Mouse (Mus musculus): ENCODE measurements at regions not wholly inside any gene's neighbourhood (a gene's known extent, or its start where the extent isn't known, plus 50 kb on each side); places are given as distances from the start of the nearest gene placed in this dataset.
"Not testable (repeated sequence)": the region's sequence is repeated elsewhere in the genome, so short reads cannot be mapped to it uniquely, and the experiment has no call there.

DNA sequence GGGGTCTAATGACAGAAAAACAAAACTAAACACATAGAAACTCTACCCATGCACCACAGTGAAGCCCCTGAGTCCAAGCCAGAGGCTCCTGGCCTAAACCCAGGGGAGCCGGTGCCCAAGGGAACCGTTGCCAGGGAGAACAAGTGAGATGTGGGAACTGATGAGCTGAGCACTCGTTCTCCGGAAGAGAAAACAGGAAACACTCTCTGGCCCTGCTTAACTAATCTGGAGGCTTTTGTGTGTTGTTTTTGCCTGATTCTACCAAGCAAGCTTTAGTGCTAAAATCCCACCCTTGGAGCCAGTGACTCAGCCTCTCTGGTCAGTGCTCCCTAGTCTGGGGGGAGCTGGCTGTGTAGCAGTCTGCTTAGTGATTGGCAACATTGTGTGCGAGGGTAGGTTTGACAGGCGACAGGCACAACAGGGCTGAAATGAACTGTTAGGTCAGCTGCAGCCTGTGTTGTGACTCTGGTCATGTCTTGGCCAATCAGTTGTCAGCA, 242.3 kb downstream of the Prex1 start:
- WGBS = 70% methylated on average over 6 of the region's 6 CpGs
- Histone ChIP-seq H3K9me3 (no peaks in the 10 kb centered on the region), H3K27ac (no peak overlapping the region), H3K4me2 (replicated peaks) (no peak overlapping the region), H3K27me3 (no peaks in the 10 kb centered on the region), H3K4me1 (0 out of 2 replicates have a peak, but pooled peaks cover 7% of the 10 kb centered on the region), H3K36me3 (no peaks in the 10 kb centered on the region), H3K4me3 (no peak overlapping the region), H3K9ac (no peak overlapping the region)
- ATAC-seq (ENCODE audit: low FRiP score, low read depth) = no peak

DNA sequence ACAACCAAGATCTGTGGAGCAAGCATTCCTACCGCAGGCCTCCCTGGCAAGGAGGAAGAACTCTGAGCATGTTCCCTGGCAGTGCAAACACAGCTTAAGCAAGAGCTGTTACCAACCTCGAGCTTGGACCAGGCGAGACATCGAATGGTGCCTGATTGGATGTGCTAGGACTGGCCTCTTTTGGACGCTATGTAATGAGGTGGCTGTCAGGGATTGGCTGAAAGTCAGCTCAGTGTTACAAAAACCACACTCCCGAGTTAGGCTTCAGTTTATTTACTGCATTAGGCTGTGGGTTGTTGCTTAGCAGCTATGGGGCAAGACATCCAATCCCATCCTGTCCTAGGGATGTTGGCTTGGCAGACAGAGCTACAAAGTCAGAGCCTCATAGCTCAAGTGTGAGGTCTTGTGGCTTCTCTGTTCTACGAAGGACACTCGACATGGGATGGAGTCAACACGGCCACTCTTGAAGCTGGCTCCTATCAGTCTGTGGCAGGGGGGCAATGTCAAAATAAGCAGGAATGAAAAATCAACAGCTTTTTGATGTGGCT, 244.5 kb downstream of the Prex1 start:
- Histone ChIP-seq H3K9ac (no peak overlapping the region), H3K4me3 (no peak overlapping the region), H3K9me3 (no peaks in the 10 kb centered on the region), H3K27me3 (no peaks in the 10 kb centered on the region), H3K4me1 (0 out of 2 replicates have a peak, but pooled peaks cover 13% of the 10 kb centered on the region), H3K36me3 (no peaks in the 10 kb centered on the region), H3K4me2 (replicated peaks) (no peak overlapping the region), H3K27ac (no peak overlapping the region)
- WGBS = 81% methylated on average over 9 of the region's 9 CpGs
- no peak for ATAC-seq (ENCODE audit: low FRiP score, low read depth)

DNA sequence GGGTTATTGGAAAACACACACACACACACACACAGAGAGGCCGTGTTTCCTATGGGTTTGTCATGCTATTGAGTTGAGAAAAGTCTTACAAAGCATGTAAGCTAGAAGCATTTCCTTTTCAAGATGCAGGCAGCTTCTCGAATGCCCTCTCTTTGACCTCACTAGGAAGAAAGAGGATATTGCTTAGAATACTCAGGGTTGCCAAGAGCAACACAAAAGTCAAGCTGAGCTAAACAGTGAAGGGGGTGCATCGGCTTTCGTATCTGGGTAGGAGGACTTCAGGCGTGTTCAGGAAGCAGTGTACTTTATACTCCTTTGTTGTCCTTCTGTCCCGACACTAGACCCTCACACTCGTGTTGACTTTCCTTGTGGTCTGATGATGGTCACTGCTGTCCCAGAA, 246.5 kb downstream of the Prex1 start:
- no peak for ATAC-seq (ENCODE audit: low FRiP score, low read depth)
- H3K9ac ChIP-seq = no peak overlapping the region
- H3K9me3 ChIP-seq = no peaks in the 10 kb centered on the region
- 0 out of 2 replicates have a peak, but pooled peaks cover 24% of the 10 kb centered on the region for H3K4me1 ChIP-seq
- WGBS = 72% methylated on average over 7 of the region's 7 CpGs
- H3K27ac ChIP-seq = no peak overlapping the region
- H3K36me3 ChIP-seq = no peaks in the 10 kb centered on the region
- no peak overlapping the region for H3K4me3 ChIP-seq
- H3K4me2 ChIP-seq (replicated peaks) = no peak overlapping the region
- no peaks in the 10 kb centered on the region for H3K27me3 ChIP-seq

DNA sequence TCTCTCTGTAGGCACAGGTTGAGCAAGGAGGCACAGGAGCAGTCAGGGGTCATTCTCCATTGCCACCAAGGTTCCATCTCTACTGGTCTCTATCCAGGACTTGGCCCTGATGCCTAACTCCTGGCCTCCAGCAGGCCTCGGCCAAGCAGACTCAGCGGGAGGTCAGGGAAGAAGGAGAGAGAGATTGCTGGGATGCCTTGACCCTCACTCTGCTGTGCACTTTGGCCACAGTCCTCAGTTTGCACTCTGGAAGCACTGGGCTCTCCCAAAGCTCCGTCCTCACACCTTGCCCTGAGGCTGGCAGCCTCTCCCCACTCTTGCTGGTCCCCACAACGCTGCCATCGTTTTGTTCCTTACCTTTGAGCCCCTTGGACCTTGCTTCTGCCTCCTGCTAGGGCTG, 248.1 kb downstream of the Prex1 start:
- H3K4me3 ChIP-seq = no peak overlapping the region
- no peak overlapping the region for H3K4me2 ChIP-seq (replicated peaks)
- no peak overlapping the region for H3K27ac ChIP-seq
- H3K9me3 ChIP-seq = no peaks in the 10 kb centered on the region
- peaks cover 24% of the 10 kb centered on the region for H3K4me1 ChIP-seq
- WGBS = 80% methylated on average over 5 of the region's 5 CpGs
- H3K27me3 ChIP-seq = no peaks in the 10 kb centered on the region
- no peak for ATAC-seq (ENCODE audit: low FRiP score, low read depth)
- H3K9ac ChIP-seq = no peak overlapping the region
- no peaks in the 10 kb centered on the region for H3K36me3 ChIP-seq

DNA sequence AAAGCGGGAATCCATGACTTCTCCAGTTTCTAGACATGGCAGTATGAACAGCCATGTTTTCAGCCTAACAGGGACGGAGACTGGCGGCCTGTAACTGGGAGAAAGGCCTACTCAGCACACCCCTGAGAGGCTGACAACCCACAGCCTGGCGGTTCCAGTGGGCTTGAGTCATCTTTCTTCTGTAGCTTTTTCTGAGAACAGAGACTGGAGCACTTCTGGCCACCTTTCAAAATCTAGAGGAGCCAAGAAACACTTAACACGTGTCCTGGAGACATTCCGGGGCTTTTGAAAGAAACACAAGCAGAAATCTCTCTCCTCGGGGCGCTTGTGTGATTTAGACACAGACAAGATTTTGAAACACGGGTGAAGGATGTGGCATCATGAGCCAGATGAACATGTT, 250.1 kb downstream of the Prex1 start:
- no peak overlapping the region for H3K4me2 ChIP-seq (replicated peaks)
- H3K9me3 ChIP-seq = no peaks in the 10 kb centered on the region
- H3K9ac ChIP-seq = no peak overlapping the region
- H3K4me3 ChIP-seq = no peak overlapping the region
- no peaks in the 10 kb centered on the region for H3K36me3 ChIP-seq
- no peak for ATAC-seq (ENCODE audit: low FRiP score, low read depth)
- 67% methylated on average over 9 of the region's 9 CpGs for WGBS
- H3K27ac ChIP-seq = peak overlapping the region; percentile 35; the same call in 1 of the 2 replicates
- no peaks in the 10 kb centered on the region for H3K27me3 ChIP-seq
- H3K4me1 ChIP-seq = peaks cover 42% of the 10 kb centered on the region

DNA sequence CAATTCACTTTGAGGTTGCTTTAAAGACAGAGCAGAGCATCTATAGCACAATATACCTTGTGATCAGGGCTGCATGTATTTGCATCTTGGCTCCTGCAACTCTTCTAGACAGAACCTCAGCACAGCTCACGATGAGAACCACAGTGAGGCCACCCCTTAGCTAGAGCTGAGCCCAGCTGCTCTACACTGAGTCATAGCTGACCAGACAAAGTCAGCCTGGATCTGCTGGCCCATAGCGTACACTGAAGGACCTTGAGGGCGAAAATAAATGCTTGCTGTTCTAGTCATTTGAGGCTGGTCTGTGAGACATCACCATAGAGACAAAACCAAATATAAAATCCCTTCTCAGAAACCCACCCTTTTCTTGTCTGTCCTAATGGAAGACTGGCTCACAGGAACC, 251.7 kb downstream of the Prex1 start:
- no peaks in the 10 kb centered on the region for H3K9me3 ChIP-seq
- H3K36me3 ChIP-seq = no peaks in the 10 kb centered on the region
- no peak overlapping the region for H3K27ac ChIP-seq
- ATAC-seq (ENCODE audit: low FRiP score, low read depth) = no peak
- WGBS = 93% methylated on average over 3 of the region's 3 CpGs
- H3K4me1 ChIP-seq = peaks cover 55% of the 10 kb centered on the region
- H3K4me2 ChIP-seq (replicated peaks) = no peak overlapping the region
- H3K9ac ChIP-seq = no peak overlapping the region
- no peaks in the 10 kb centered on the region for H3K27me3 ChIP-seq
- H3K4me3 ChIP-seq = no peak overlapping the region

DNA sequence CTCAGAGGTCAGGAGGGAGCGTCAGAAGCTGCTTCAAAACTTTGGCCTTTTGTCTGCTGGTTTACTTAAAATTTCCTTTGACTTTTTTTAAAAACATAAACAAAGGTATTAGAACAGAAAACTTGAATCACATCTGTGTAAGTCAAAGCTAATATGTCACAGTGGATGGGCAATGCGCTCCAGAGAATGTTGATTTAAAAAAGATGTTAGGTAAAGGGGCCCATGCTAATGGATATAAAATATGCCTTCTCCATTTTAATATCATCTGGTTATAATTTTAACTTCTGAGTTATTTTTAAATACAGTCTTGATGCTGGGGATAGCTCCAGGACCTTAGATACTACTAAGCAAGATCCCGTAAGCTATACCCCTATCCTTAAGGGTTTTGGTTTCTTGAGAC, 252.5 kb downstream of the Prex1 start:
- ATAC-seq (ENCODE audit: low FRiP score, low read depth) = no peak
- no peak overlapping the region for H3K9ac ChIP-seq
- no peak overlapping the region; the same call in 1 of the 2 replicates for H3K27ac ChIP-seq
- no peak overlapping the region for H3K4me2 ChIP-seq (replicated peaks)
- no peaks in the 10 kb centered on the region for H3K36me3 ChIP-seq
- 60% methylated on average over 3 of the region's 3 CpGs for WGBS
- H3K4me1 ChIP-seq = peaks cover 51% of the 10 kb centered on the region
- no peaks in the 10 kb centered on the region for H3K27me3 ChIP-seq
- H3K9me3 ChIP-seq = no peaks in the 10 kb centered on the region
- no peak overlapping the region for H3K4me3 ChIP-seq

DNA sequence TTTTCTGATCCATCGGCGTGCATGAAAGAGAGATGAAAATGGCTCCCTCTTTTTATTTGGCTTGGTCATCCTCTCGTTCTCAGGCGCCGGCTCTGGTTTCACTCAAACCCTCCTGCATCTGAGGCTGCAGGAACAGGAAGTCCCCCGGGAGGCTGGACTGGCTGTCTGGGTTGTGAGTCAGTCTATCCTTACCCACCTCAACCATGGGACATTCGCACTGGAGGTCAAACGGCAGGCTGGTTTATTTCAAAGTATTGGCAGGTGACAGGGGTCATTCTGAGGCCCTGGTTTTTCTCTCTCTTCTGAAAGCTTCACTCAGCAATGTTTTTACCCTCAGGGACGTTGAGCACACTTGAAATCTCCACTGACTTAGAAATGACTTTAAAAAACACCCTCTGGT, 253.7 kb downstream of the Prex1 start:
- no peaks in the 10 kb centered on the region for H3K36me3 ChIP-seq
- no peak overlapping the region for H3K4me3 ChIP-seq
- H3K9ac ChIP-seq = no peak overlapping the region
- no peak overlapping the region for H3K27ac ChIP-seq
- ATAC-seq (ENCODE audit: low FRiP score, low read depth) = no peak
- 10% methylated on average over 9 of the region's 9 CpGs for WGBS
- no peaks in the 10 kb centered on the region for H3K9me3 ChIP-seq
- no peaks in the 10 kb centered on the region for H3K27me3 ChIP-seq
- 0 out of 2 replicates have a peak overlapping the region, but pooled peaks have one; percentile 4 for H3K4me2 ChIP-seq (replicated peaks)
- H3K4me1 ChIP-seq = peaks cover 46% of the 10 kb centered on the region

DNA sequence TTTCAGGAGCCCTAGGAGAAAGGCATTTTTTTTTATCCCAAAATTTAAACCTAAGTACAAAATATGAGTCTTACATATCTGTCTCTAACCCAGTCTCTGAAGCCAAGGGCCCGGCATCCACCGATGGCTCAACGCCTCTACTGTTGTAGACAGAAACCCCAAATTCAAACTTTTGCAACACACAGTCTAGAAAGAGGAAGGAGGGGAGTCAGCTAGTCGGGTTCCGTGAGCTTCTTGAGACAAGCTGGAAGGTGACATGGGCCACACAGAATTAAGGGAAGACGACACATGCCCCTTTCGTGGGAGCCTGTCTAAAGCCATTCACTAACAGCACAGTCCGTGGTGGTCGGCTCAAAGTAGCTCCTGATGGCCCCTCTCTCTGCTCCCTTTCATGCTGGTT, 254.7 kb downstream of the Prex1 start:
- Histone ChIP-seq H3K27ac (0 out of 2 replicates have a peak overlapping the region, but pooled peaks have one; percentile 1), H3K9me3 (no peaks in the 10 kb centered on the region), H3K4me3 (no peak overlapping the region), H3K4me1 (peaks cover 46% of the 10 kb centered on the region), H3K4me2 (replicated peaks) (no peak overlapping the region), H3K27me3 (no peaks in the 10 kb centered on the region), H3K9ac (no peak overlapping the region), H3K36me3 (no peaks in the 10 kb centered on the region)
- no peak for ATAC-seq (ENCODE audit: low FRiP score, low read depth)
- 86% methylated on average over 9 of the region's 9 CpGs for WGBS

DNA sequence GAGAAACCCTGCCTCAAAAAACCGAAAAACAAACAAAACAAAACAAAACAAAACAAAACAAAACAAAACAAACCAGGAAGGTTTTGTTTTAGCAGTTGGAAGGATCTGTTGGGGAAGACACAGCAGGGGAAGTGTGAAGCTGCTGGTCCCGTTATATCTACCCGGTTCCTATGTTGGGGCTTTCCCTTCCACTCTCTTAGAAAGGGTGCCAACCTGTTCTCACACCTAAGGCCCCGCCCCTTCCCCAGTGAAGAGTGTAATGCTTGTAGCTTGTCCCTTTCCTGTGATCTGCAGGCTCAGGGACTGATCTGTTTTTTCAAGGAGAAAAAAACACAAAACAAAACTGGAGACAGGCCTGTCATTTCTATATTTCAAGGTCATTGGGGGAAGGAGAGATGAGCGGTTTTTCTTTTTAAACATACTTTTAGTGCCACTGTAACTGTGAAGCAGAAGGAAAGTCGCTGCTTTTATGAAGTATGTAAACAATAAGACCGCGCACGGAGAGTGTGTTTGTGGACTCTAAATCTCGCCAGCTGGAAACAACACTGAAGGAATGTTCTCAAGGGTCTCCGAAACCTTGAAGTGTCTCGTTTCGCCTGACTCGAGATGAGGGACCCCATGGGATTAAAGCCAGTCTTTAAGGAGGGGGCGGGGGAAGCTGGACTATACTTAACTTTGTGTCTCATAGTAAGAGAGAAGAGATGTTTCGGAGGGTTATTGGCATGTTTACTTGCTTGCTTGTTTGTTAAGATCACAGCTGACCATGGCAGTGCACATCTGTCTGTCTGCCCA, 256.1 kb downstream of the Prex1 start:
- Histone ChIP-seq H3K4me3 (no peak overlapping the region), H3K36me3 (no peaks in the 10 kb centered on the region), H3K4me1 (peaks cover 39% of the 10 kb centered on the region), H3K27ac (no peak overlapping the region), H3K9me3 (no peaks in the 10 kb centered on the region), H3K4me2 (replicated peaks) (no peak overlapping the region), H3K27me3 (no peaks in the 10 kb centered on the region), H3K9ac (no peak overlapping the region)
- WGBS = 53% methylated on average over 16 of the region's 16 CpGs
- no peak for ATAC-seq (ENCODE audit: low FRiP score, low read depth)

DNA sequence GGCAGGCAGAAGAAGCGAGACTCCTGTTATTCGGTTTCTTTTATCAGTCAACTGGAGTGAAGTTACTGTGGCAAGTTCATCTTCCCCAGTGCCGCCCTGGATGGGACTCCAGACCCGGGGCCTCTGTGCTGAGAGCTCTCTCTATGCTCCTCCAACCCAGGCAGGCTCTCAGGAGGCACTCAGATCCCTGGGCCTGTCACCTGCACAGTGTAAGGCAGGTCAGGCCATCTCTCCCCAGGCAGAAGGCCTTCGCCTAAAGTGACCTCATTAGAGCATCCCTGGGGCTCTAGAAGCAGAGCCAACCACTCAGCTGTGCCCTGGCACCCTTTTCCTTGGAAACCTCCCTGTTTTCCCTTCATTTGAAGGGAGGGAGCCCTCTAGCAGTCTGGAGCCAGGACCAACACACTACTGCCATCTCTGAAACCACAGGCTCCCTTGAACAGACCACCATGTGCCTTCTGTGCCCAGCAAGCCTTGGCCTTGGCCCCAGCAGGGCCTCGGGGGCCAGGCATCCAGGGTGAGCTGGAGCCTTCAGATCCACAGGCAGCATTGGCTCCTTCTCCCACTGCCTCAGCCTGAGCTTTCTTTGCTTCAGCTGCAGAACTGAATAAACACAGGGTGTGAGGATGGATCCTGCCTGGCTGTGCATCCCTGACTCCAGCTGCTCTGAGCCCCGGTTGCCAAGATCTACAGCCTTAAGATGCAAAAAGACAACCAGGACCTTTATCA, 259.3 kb downstream of the Prex1 start:
- peaks cover 37% of the 10 kb centered on the region for H3K4me1 ChIP-seq
- H3K9me3 ChIP-seq; H3K27me3 ChIP-seq; H3K9ac ChIP-seq; H3K36me3 ChIP-seq; H3K27ac ChIP-seq; H3K4me3 ChIP-seq; H3K4me2 ChIP-seq (replicated peaks); ATAC-seq (ENCODE audit: low FRiP score, low read depth): not testable (repeated sequence)
- 53% methylated on average over 3 of the region's 7 CpGs for WGBS

DNA sequence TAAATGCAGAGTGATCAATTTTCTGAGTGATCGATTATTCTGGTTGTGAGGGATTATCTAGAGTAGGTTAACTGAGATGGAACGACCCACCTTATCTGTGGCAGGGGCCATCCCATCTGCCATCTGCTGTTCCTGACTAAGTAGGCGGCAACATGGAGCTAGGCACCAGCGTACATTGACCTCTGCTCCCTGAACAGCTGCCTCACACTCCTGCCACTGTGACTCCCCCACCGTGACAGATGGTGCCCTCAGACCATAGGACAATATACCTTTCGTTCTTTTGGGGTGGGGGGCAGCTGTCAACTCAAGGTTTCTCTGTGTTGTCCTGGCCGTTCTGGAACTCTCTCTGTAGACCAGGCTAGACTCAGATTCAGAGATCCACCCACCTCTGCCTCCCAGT, 262.7 kb downstream of the Prex1 start:
- Histone ChIP-seq H3K9ac (no peak overlapping the region), H3K4me3 (no peak overlapping the region), H3K27me3 (no peaks in the 10 kb centered on the region), H3K36me3 (no peaks in the 10 kb centered on the region), H3K27ac (no peak overlapping the region), H3K4me1 (peaks cover 44% of the 10 kb centered on the region), H3K4me2 (replicated peaks) (no peak overlapping the region), H3K9me3 (no peaks in the 10 kb centered on the region)
- no peak for ATAC-seq (ENCODE audit: low FRiP score, low read depth)
- 77% methylated on average over 7 of the region's 7 CpGs for WGBS
